Mouse (Mus musculus) left cerebral cortex, postnatal 4 days (tissue): ENCODE data around the gene Cntn4. TPM values are rescaled to one million over a fixed set of nuclear protein-coding genes. Genes with fewer than 3 reads are reported as not detected.
A peak's percentile ranks its signal among the peaks of the same experiment; 100 is the strongest.

Source experiments
- DNase-seq: peaks from one replicate; pipeline ENCODE4 v3.0.0-alpha.2; 2022
- intact Hi-C: fragments of 180-260 bp; cut with DNase I; formaldehyde crosslinking; loops from one replicate; pipeline ENCODE4 v1.15.1; 2025
- total RNA-seq, 2 experiments: library from RNA; stranded (reverse); gene quantifications; 2 replicates each; pipeline ENCODE4 v1.2.3; 2021

The Cntn4 gene
- total RNA-seq, 2 experiments from 2014 or later: 31.4 to 36.3 TPM

GRCm38 (mm10) chr6:106454131-106454838 lies 776.8 kb downstream of the Cntn4 start:
- no peak for DNase-seq
- intact Hi-C loops: no loop called here

- intact Hi-C loops: no loop called here
- no peak for DNase-seq
Measured at GRCm38 (mm10) chr6:106455616-106456015, 778.2 kb downstream of the Cntn4 start.

- intact Hi-C loops: no loop called here
- DNase-seq: no peak
Measured at GRCm38 (mm10) chr6:106458166-106458565, 780.7 kb downstream of the Cntn4 start.

GRCm38 (mm10) chr6:106462403-106462802 lies 784.9 kb downstream of the Cntn4 start:
- no peak for DNase-seq
- intact Hi-C loops: no loop called here

- intact Hi-C loops: no loop called here
- DNase-seq: no peak
Measured at GRCm38 (mm10) chr6:106463857-106464256, 786.4 kb downstream of the Cntn4 start.

GRCm38 (mm10) chr6:106465766-106466165 lies 788.3 kb downstream of the Cntn4 start:
- no peak for DNase-seq
- intact Hi-C loops: no loop called here

GRCm38 (mm10) chr6:106466267-106467029 lies 789.0 kb downstream of the Cntn4 start:
- intact Hi-C loops: no loop called here
- DNase-seq: no peak

GRCm38 (mm10) chr6:106471840-106472608 lies 794.6 kb downstream of the Cntn4 start:
- intact Hi-C loops: no loop called here
- DNase-seq: no peak

GRCm38 (mm10) chr6:106473871-106474270 lies 796.4 kb downstream of the Cntn4 start:
- intact Hi-C loops: no loop called here
- no peak for DNase-seq

GRCm38 (mm10) chr6:106481533-106481932 lies 804.1 kb downstream of the Cntn4 start:
- intact Hi-C loops: no loop called here
- DNase-seq: no peak

- intact Hi-C loops: no loop called here
- no peak for DNase-seq
Measured at GRCm38 (mm10) chr6:106496303-106496702, 818.8 kb downstream of the Cntn4 start.

GRCm38 (mm10) chr6:106499166-106499565 lies 821.7 kb downstream of the Cntn4 start:
- intact Hi-C loops: no loop called here
- no peak for DNase-seq

GRCm38 (mm10) chr6:106503961-106504360 lies 826.5 kb downstream of the Cntn4 start:
- intact Hi-C loops: no loop called here
- no peak for DNase-seq

- intact Hi-C loops: no loop called here
- no peak for DNase-seq
Measured at GRCm38 (mm10) chr6:106520367-106520766, 842.9 kb downstream of the Cntn4 start.

GRCm38 (mm10) chr6:106543500-106543899 lies 866.0 kb downstream of the Cntn4 start:
- intact Hi-C loops: no loop called here

GRCm38 (mm10) chr6:106561649-106562048 lies 884.2 kb downstream of the Cntn4 start:
- intact Hi-C loops: no loop called here
- no peak for DNase-seq

More at GRCm38 (mm10) chr6:106543500-106543899, 866.0 kb downstream of the Cntn4 start:
- no peak for DNase-seq

GRCm38 (mm10) chr6:106565316-106565715 lies 887.9 kb downstream of the Cntn4 start:
- DNase-seq: peak; percentile 2
- intact Hi-C loops: no loop called here

- intact Hi-C loops: no loop called here
- no peak for DNase-seq
Measured at GRCm38 (mm10) chr6:106565769-106566459, 888.5 kb downstream of the Cntn4 start.

GRCm38 (mm10) chr6:106566929-106567621 lies 889.6 kb downstream of the Cntn4 start:
- DNase-seq: no peak
- intact Hi-C loops: no loop called here

GRCm38 (mm10) chr6:106580124-106580523 lies 902.7 kb downstream of the Cntn4 start:
- intact Hi-C loops: no loop called here
- DNase-seq: no peak
